In the genomic region with DNA sequence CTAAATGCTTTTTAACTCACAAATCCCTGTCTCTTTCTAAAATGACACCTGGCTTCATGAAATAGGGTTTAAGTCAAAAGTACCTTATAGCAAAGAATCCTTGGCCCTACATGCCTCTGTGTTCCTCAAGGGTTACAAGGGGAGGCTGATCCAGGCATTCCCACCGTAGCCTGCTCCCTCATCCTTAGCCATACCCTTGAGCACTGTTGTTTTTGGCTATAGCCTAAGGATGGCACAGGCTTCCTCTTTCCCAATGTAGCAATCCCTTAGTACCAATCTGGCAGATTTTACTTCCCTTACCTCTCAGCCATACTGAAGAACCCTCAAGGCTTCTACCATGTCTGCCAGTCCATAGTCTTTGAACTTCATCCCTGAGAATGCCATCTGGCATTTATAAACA, we compare ENCODE assay signal across 12 mouse cellular contexts.
"Had no signal": no experiment of that assay in that cellular context is flagged by ENCODE, and none has a peak within 500 bp of the region (broad histone marks: within the 10 kb centered on the region; RNA-seq: fewer than 3 reads in every experiment).

No protein-coding gene starts in this region.

- DNase-seq: retina, postnatal 1 day; right cerebral cortex, adult 18-20 months; right cerebral cortex, postnatal 14 days; right cerebral cortex, postnatal 25 days; right cerebral cortex, postnatal 4 days; spleen, adult 18-20 months; thymus, adult 18-20 months; thymus, adult 2 months; thymus, postnatal 14 days; thymus, postnatal 25 days; thymus, postnatal 36 days; thymus, postnatal 4 days had no signal
